Mouse (Mus musculus) forebrain, embryonic 16.5 days (tissue): ENCODE results near the gene Ptcd3. TPM values are rescaled to one million over a fixed set of nuclear protein-coding genes. Genes with fewer than 3 reads are reported as not detected.
A peak's percentile ranks its signal among the peaks of the same experiment; 100 is the strongest.

ENCODE experiments used
- ATAC-seq: fragments of 200-750 bp; cut with Nextera tagmentation; 2 replicates; pipeline ENCODE4 v1.8.0; 2017; ENCODE audit warnings: mild to moderate bottlenecking, moderate library complexity
- H3K27ac ChIP-seq: fragments of 300-500 bp; sonication (generic); 2 replicates; pipeline ENCODE4 v1.5.1; 2014; ENCODE audit warnings: low read length, control low read depth
- H3K27me3 ChIP-seq: fragments of 300-500 bp; sonication (generic); replicated peaks from 2 replicates; pipeline ENCODE4 v1.6.1; 2014; ENCODE audit warnings: low read length; ENCODE audit not compliant: control insufficient read depth, insufficient read depth
- H3K36me3 ChIP-seq: fragments of 300-500 bp; sonication (generic); 2 replicates; pipeline ENCODE4 v1.6.1; 2014; ENCODE audit not compliant: control insufficient read depth, insufficient read depth
- H3K4me1 ChIP-seq: fragments of 300-500 bp; sonication (generic); replicated peaks from 2 replicates; pipeline ENCODE4 v1.6.1; 2014; ENCODE audit warnings: low read length; ENCODE audit not compliant: control insufficient read depth, insufficient read depth
- H3K4me2 ChIP-seq: fragments of 300-500 bp; sonication (generic); 2 replicates; pipeline ENCODE4 v1.6.1; 2014; ENCODE audit warnings: mild to moderate bottlenecking, low read length, control low read depth
- H3K4me3 ChIP-seq: fragments of 300-500 bp; sonication (generic); replicated peaks from 2 replicates; pipeline ENCODE4 v1.5.1; 2014; ENCODE audit warnings: mild to moderate bottlenecking, low read length, control low read depth
- H3K9ac ChIP-seq: fragments of 300-500 bp; sonication (generic); replicated peaks from 2 replicates; pipeline ENCODE4 v1.6.1; 2014; ENCODE audit warnings: low read depth, low read length, control low read depth
- H3K9me3 ChIP-seq: fragments of 300-500 bp; sonication (generic); 2 replicates; pipeline ENCODE4 v1.6.1; 2016; ENCODE audit warnings: low read length; ENCODE audit not compliant: control insufficient read depth
- WGBS: fragments of 180-500 bp; shearing (Covaris S2); extraction: QIAGEN DNeasy Blood & Tissue Kit; methylation state at CpG from one replicate; pipeline ENCODE4 v1.1.7; 2014; 5-methylcytosine and 5-hydroxymethylcytosine counted together
- polyA plus RNA-seq: library from polyadenylated mRNA; unstranded; fragments of >200 nt; fragmentation: Nextera tagmentation; extraction: Ambion mirVana; gene quantifications from 2 replicates; pipeline ENCODE4 v1.2.1, GENCODE M21; 2015

Ptcd3 gene
- polyA plus RNA-seq, 1 experiment from 2014 or later: 104 TPM

DNA sequence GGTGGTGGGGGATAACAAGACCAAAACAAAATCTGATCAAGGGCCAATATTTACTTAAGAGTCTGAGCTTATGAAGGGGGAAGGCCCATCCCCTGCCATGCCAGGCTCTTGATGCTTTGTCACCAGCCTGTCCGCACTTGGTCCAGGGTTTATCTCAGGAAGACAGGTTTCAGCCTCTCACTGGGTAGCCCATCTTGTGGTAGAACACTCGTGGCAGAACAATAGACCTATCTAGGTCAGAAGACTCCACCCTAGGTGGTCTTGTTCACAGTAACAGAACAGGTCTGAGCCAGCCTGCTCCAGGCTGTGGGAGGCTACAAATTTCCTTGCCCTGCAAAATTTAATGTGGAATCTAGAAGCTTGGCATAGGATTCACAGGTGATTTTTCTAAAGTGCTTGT is 71.7 kb downstream of the Ptcd3 start:
- H3K4me3 ChIP-seq: no peak overlapping the region

DNA sequence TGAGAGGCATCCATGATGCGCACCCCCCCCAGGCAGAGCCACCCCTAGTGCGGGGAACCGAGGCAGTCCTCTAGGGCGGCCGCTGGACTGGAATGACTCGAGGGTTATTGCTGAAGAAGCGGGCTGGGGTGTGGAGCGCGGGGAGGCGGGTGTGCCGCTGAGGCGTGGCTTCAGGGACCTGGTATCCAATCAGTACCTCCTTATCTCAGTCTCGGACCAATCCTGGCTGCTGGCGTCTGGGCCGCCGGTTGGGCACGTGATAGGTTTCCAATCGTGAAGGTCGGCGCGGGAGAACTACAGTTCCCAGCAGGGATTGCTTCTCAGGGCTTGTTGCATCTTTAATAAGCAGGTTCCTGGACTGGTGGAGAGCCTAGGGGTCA is 77.0 kb downstream of the Ptcd3 start:
- H3K4me3 ChIP-seq: peak overlapping the region; percentile 91
- H3K36me3 ChIP-seq: no peaks in the 10 kb centered on the region
- 0% methylated on average over 21 of the region's 21 CpGs for WGBS
- H3K27me3 ChIP-seq: no peaks in the 10 kb centered on the region
- H3K4me2 ChIP-seq: peak overlapping the region; percentile 84
- H3K9ac ChIP-seq: peak overlapping the region; percentile 80
- H3K27ac ChIP-seq: peak overlapping the region; percentile 93
- H3K4me1 ChIP-seq: peaks cover 14% of the 10 kb centered on the region
- ATAC-seq: peak; percentile 99
- H3K9me3 ChIP-seq: no peaks in the 10 kb centered on the region

More for the DNA sequence above, 71.7 kb downstream of the Ptcd3 start:
- Histone ChIP-seq H3K27me3 (no peaks in the 10 kb centered on the region), H3K9ac (no peak overlapping the region), H3K36me3 (no peaks in the 10 kb centered on the region), H3K4me1 (peaks cover 10% of the 10 kb centered on the region), H3K9me3 (no peaks in the 10 kb centered on the region), H3K27ac (no peak overlapping the region), H3K4me2 (no peak overlapping the region)
- ATAC-seq: no peak
- 81% methylated on average over 2 of the region's 2 CpGs for WGBS

DNA sequence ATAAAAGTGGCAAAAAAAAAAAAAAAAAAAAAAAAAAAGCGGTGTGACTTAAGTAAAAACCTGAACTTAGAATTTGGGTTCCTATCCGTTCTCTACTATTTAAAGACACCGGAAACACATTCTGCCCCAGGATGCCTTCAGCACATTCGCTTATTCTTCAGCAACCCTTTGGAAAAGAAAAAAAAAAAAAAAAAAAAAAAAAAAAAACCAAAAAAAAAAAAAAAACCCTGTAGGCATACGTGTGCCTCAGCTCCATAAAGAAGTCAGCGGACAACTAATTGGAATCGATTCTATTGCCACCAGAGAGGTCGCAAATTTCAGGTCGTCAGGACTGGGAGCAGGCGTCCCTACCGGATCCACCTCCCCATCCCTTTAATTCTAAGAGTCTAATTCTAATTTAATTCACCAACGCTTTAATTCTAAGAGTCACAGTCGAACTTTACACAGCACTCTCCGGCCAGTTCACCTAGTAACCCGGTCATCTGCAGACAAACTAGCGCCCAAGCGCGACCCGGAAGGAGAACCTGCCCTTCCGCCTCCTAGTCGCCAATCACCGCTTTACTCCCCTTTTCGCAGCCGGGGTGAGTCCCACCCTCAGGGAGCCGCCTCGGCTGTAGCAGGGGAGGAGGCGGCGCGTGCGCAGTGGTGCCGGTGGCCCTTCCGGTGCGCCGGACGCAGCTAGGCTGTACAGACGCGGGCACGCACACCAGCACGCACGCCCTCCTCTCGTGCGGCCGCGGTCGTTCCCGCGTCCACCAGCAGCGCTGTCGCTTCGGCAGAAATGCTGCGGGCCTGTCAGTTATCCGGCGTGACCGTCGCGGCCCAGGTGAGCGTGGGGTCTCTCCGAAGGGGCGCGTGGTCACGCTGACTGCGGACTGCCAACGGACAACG is 77.6 kb downstream of the Ptcd3 start, which contains the start of gene Immt:
TSS of gene Immt (plus strand) at position 642 of the 891 bp plus-strand sequence.
- no peaks in the 10 kb centered on the region for H3K27me3 ChIP-seq
- peak within 1 kb of the TSS; percentile 80 for H3K9ac ChIP-seq
- peak; percentile 99 for ATAC-seq
- H3K27ac ChIP-seq: peak within 1 kb of the TSS; percentile 93
- peaks cover 14% of the 10 kb centered on the region for H3K4me1 ChIP-seq
- under 1% methylated on average over 64 of the region's 64 CpGs for WGBS
- H3K4me2 ChIP-seq: peak within 1 kb of the TSS; percentile 84
- no peaks in the 10 kb centered on the region for H3K9me3 ChIP-seq
- H3K36me3 ChIP-seq: no peaks in the 10 kb centered on the region
- H3K4me3 ChIP-seq: peak within 1 kb of the TSS; percentile 91

Other genes with a start within 250 kb of the Ptcd3 start
- gene Reep1, start 201.2 kb downstream of the Ptcd3 start, polyA plus RNA-seq: 217 and 239 TPM in 2 replicates
- gene Mrpl35, start 81.8 kb downstream of the Ptcd3 start, polyA plus RNA-seq: 42.9 and 43.8 TPM in 2 replicates
- gene Immt, start 77.4 kb downstream of the Ptcd3 start, polyA plus RNA-seq: 148 and 155 TPM in 2 replicates
- 20.1 and 21.2 TPM in 2 replicates for gene Polr1a, start 303 bp upstream of the Ptcd3 start, polyA plus RNA-seq
- 46.8 and 52.9 TPM in 2 replicates for gene St3gal5, start 188.8 kb upstream of the Ptcd3 start, polyA plus RNA-seq